Mouse (Mus musculus) megakaryocyte, embryonic 14.5 days (primary cell): ENCODE data around the gene Fam19a3.

Experiments
- FLI1 ChIP-seq: IDR thresholded peaks from 2 replicates; pipeline ENCODE4 v1.6.1; 2012; ENCODE audit warnings: low read length, inconsistent platforms, mixed read lengths
- GATA1 ChIP-seq: IDR thresholded peaks from 3 replicates; pipeline ENCODE4 v1.6.1; 2012; ENCODE audit warnings: mixed read lengths, low read length, inconsistent platforms, borderline replicate concordance

DNA sequence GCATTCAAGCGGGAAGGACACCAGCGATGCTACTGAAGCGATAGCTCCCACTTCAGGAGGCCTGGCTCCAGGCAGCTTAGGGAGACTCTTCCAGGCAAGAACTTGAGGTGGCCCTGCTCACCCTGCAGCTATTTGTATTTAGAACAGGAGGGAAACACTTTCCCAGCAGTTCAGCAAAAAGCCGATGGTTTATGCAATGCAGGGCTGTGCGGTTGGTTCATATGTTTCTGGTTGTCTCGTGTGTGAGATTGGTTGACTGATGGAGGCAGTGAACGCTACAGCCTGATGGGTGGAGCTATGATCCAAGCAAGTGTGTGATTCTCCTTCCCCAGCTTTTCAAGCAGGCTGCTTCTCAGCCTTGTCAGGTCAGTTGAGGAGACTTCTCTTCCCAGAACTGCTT, 47.0 kb downstream of the Fam19a3 start:
- no peak for TF ChIP-seq GATA1
- TF ChIP-seq FLI1 = no peak
